Mouse (Mus musculus) midbrain, embryonic 13.5 days (tissue): ENCODE data around the gene Tbc1d20. TPM values are rescaled to one million over a fixed set of nuclear protein-coding genes. Genes with fewer than 3 reads are reported as not detected.

Source experiments
- ATAC-seq: fragments of 200-750 bp; cut with Nextera tagmentation; 2 replicates; pipeline ENCODE4 v1.8.0; 2017; ENCODE audit warnings: mild to moderate bottlenecking, moderate TSS enrichment, moderate library complexity
- H3K27ac ChIP-seq: fragments of 300-500 bp; sonication (generic); 2 replicates; pipeline ENCODE4 v1.5.1; 2015; ENCODE audit warnings: inconsistent platforms, mild to moderate bottlenecking, moderate library complexity
- H3K27me3 ChIP-seq: fragments of 300-500 bp; sonication (generic); 2 replicates; pipeline ENCODE4 v1.6.1; 2015; ENCODE audit warnings: mild to moderate bottlenecking, inconsistent platforms
- H3K36me3 ChIP-seq: fragments of 300-500 bp; sonication (generic); 2 replicates; pipeline ENCODE4 v1.6.1; 2015; ENCODE audit warnings: mild to moderate bottlenecking, inconsistent platforms
- H3K4me1 ChIP-seq: fragments of 300-500 bp; sonication (generic); replicated peaks from 2 replicates; pipeline ENCODE4 v1.6.1; 2015; ENCODE audit warnings: inconsistent platforms
- H3K4me2 ChIP-seq: fragments of 300-500 bp; sonication (generic); replicated peaks from 2 replicates; pipeline ENCODE4 v1.6.1; 2015; ENCODE audit warnings: moderate library complexity, mild to moderate bottlenecking, inconsistent platforms
- H3K4me3 ChIP-seq: fragments of 300-500 bp; sonication (generic); replicated peaks from 2 replicates; pipeline ENCODE4 v1.5.1; 2015; ENCODE audit warnings: mild to moderate bottlenecking, inconsistent platforms
- H3K9ac ChIP-seq: fragments of 300-500 bp; sonication (generic); replicated peaks from 2 replicates; pipeline ENCODE4 v1.6.1; 2015; ENCODE audit warnings: mild to moderate bottlenecking, inconsistent platforms
- H3K9me3 ChIP-seq: fragments of 300-500 bp; sonication (generic); 2 replicates; pipeline ENCODE4 v1.6.1; 2016; ENCODE audit warnings: mild to moderate bottlenecking, inconsistent platforms
- WGBS: fragments of 180-500 bp; shearing (Covaris S2); methylation state at CpG from one replicate; pipeline ENCODE4 v1.1.7; 2015; 5-methylcytosine and 5-hydroxymethylcytosine counted together
- polyA plus RNA-seq: library from polyadenylated mRNA; unstranded; fragments of >200 nt; fragmentation: Nextera tagmentation; extraction: Ambion mirVana; gene quantifications from 2 replicates; pipeline ENCODE4 v1.2.1, GENCODE M21; 2015

Tbc1d20 gene
- polyA plus RNA-seq, 1 experiment from 2014 or later: 36.2 TPM

DNA sequence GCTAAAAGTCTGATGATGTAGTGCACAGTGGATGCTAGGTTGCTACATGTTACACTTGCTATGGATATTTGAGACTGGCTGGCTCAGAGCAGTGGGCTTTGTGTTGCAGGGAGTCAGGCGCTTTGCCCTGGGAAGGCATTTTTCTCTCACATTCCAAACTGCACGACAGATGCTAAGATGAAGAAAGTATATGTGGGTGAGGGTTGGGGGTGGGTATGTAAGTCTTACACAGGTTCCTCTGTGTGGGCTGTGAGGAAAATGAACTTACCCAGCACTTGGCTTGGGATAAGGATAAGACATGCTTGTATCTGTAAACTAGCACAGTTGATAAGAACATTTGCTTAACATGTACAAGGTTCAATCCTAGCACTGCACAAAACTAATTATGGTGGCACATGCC lies 9.2 kb downstream of the Tbc1d20 start:
- Histone ChIP-seq H3K36me3 (peaks cover 58% of the 10 kb centered on the region), H3K9me3 (no peaks in the 10 kb centered on the region), H3K4me2 (no peak overlapping the region), H3K4me3 (no peak overlapping the region), H3K9ac (no peak overlapping the region), H3K4me1 (no peaks in the 10 kb centered on the region), H3K27me3 (no peaks in the 10 kb centered on the region), H3K27ac (no peak overlapping the region)
- ATAC-seq: no peak
- 89% methylated on average over 2 of the region's 2 CpGs for WGBS

DNA sequence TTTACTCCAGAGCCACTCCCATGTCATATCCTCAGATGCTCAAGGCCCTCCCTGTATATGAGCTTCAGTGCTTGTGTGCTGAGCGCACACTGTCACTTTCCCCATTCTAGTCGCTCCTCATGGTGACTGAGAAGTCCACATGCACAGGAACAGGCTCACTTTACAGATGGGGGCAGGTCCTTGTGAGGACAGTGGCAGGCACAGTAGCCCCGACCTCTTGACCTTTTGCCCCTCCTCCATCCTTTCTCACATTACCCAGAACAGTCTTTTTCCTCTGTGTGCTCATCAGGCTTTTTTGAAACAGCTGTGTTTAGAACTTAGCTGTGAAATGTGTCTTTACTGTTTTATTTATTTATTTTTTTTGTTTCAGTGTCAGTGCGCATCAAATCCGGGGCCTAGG lies 10.2 kb downstream of the Tbc1d20 start:
- ATAC-seq: no peak
- H3K9me3 ChIP-seq: no peaks in the 10 kb centered on the region
- H3K36me3 ChIP-seq: peaks cover 67% of the 10 kb centered on the region
- no peaks in the 10 kb centered on the region for H3K27me3 ChIP-seq
- WGBS: 76% methylated on average over 5 of the region's 5 CpGs
- no peak overlapping the region for H3K4me2 ChIP-seq
- no peaks in the 10 kb centered on the region for H3K4me1 ChIP-seq
- H3K9ac ChIP-seq: no peak overlapping the region
- no peak overlapping the region for H3K27ac ChIP-seq
- H3K4me3 ChIP-seq: no peak overlapping the region

- Histone ChIP-seq H3K9me3 (no peaks in the 10 kb centered on the region), H3K4me1 (no peaks in the 10 kb centered on the region), H3K4me2 (no peak overlapping the region), H3K27ac (no peak overlapping the region), H3K9ac (no peak overlapping the region), H3K4me3 (no peak overlapping the region), H3K27me3 (no peaks in the 10 kb centered on the region), H3K36me3 (peaks cover 84% of the 10 kb centered on the region)
- ATAC-seq: no peak
- WGBS: 96% methylated on average over 6 of the region's 6 CpGs
Observed at GRCm38 (mm10) chr2:152305480-152305879, 11.9 kb downstream of the Tbc1d20 start.

GRCm38 (mm10) chr2:152307186-152307585 lies 13.6 kb downstream of the Tbc1d20 start:
- no peak overlapping the region for H3K4me2 ChIP-seq
- no peak overlapping the region for H3K4me3 ChIP-seq
- H3K9ac ChIP-seq: no peak overlapping the region
- no peaks in the 10 kb centered on the region for H3K4me1 ChIP-seq
- H3K9me3 ChIP-seq: no peaks in the 10 kb centered on the region
- peaks cover 96% of the 10 kb centered on the region for H3K36me3 ChIP-seq
- ATAC-seq: no peak
- no peak overlapping the region for H3K27ac ChIP-seq
- no peaks in the 10 kb centered on the region for H3K27me3 ChIP-seq
- 95% methylated on average over 3 of the region's 3 CpGs for WGBS

DNA sequence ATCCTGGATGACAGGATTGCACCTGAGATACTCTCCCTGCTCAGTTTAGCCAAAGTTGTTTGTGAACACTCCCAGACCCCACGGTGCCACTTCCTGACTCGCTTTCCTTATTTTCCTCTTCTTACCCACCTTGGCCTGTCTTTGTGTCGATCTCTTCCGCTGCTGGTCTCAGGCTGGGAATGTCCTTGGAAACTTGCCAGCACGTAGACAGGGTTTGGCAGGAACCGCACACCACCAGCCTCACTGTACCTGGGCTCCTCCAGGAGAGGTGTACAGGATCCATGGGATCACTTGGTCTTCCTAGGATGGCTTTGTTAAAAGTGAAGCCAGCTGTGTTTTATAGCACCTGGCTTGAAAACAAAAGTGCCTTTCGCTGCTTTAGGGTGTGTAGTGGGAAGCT lies 19.4 kb downstream of the Tbc1d20 start:
- WGBS: 86% methylated on average over 7 of the region's 7 CpGs
- no peak overlapping the region for H3K4me3 ChIP-seq
- no peak overlapping the region for H3K9ac ChIP-seq
- peaks cover 97% of the 10 kb centered on the region for H3K36me3 ChIP-seq
- no peak overlapping the region for H3K4me2 ChIP-seq
- H3K9me3 ChIP-seq: no peaks in the 10 kb centered on the region
- ATAC-seq: no peak
- no peak overlapping the region for H3K27ac ChIP-seq
- H3K27me3 ChIP-seq: no peaks in the 10 kb centered on the region
- no peaks in the 10 kb centered on the region for H3K4me1 ChIP-seq

DNA sequence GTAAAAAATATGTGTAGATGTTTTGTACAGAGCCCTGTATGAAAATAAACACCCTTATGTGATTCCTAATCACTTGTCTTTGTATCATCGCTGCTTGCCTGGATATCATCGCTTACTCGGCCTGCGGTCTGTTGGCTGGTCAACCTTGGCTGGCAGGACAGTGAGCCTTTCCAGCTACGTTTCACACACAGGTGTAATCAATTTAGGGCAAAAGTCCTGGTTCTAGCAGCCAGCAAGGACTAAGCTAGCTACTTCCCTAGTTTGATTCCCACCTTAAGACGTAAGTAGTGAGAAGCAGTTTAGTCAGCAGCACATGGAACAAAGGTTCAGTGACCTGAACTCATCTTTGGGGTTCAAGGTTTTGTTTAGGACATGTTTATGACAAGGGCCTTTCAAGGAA lies 20.3 kb downstream of the Tbc1d20 start:
- Histone ChIP-seq H3K9ac (no peak overlapping the region), H3K4me1 (no peaks in the 10 kb centered on the region), H3K9me3 (no peaks in the 10 kb centered on the region), H3K4me3 (no peak overlapping the region), H3K27ac (no peak overlapping the region), H3K27me3 (no peaks in the 10 kb centered on the region), H3K4me2 (no peak overlapping the region), H3K36me3 (peaks cover 97% of the 10 kb centered on the region)
- ATAC-seq: no peak
- 93% methylated on average over 6 of the region's 6 CpGs for WGBS

DNA sequence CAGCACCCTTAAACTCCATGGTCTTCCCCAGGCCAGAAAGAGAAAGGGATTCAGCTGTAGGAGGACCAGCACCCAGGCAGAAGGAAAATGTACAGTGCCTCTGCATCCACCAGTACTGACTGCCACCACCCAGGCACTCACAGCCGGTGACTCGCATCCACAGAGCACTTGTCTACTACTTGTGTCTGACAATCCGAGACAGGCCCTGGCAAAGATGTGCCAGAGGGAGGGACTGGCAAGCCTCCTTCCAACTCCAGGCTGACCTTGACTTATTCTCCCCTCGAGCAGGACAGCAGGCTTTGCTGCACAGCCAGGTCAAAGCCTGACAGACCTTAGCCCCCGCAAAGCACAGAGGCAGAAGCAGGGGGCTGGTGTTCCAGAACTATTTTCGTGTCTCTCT lies 23.4 kb downstream of the Tbc1d20 start:
- ATAC-seq: no peak

GRCm38 (mm10) chr2:152321558-152321957 lies 27.9 kb downstream of the Tbc1d20 start:
- H3K9ac ChIP-seq: no peak overlapping the region
- peaks cover 96% of the 10 kb centered on the region for H3K36me3 ChIP-seq
- H3K4me1 ChIP-seq: no peaks in the 10 kb centered on the region
- no peak overlapping the region for H3K27ac ChIP-seq
- H3K4me2 ChIP-seq: no peak overlapping the region
- no peaks in the 10 kb centered on the region for H3K27me3 ChIP-seq
- ATAC-seq: no peak
- H3K4me3 ChIP-seq: no peak overlapping the region
- 86% methylated on average over 5 of the region's 5 CpGs for WGBS
- H3K9me3 ChIP-seq: no peaks in the 10 kb centered on the region

More for the DNA sequence above, 23.4 kb downstream of the Tbc1d20 start:
- no peaks in the 10 kb centered on the region for H3K4me1 ChIP-seq
- H3K9me3 ChIP-seq: no peaks in the 10 kb centered on the region
- no peak overlapping the region for H3K27ac ChIP-seq
- no peak overlapping the region for H3K4me3 ChIP-seq
- no peak overlapping the region for H3K4me2 ChIP-seq
- WGBS: 87% methylated on average over 6 of the region's 6 CpGs
- H3K9ac ChIP-seq: no peak overlapping the region
- no peaks in the 10 kb centered on the region for H3K27me3 ChIP-seq
- H3K36me3 ChIP-seq: peaks cover 95% of the 10 kb centered on the region

DNA sequence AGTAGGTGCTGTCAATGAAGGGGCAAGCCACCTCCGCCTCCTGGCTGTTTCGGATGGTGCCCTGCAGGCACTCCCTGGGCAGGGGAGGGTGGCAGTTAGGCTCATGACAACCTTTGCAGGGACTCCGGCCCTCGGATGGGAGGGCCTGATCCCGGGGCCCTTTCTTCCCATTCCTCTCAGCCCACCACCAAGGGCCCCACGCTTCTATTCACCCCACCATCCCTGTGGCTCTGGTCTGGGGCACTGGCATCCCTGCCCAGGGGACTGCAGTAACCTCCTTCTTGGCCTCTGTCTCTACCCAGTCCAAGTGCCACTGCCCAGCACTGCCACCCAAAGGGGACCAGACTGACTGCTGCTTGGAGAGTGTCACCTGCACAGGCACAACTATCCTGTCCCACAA lies 28.6 kb downstream of the Tbc1d20 start:
- Histone ChIP-seq H3K4me2 (no peak overlapping the region), H3K9me3 (no peaks in the 10 kb centered on the region), H3K4me1 (no peaks in the 10 kb centered on the region), H3K4me3 (no peak overlapping the region), H3K36me3 (peaks cover 96% of the 10 kb centered on the region), H3K27ac (no peak overlapping the region), H3K9ac (no peak overlapping the region), H3K27me3 (no peaks in the 10 kb centered on the region)
- ATAC-seq: no peak; the same call in 1 of the 2 replicates
- WGBS: 100% methylated on average over 6 of the region's 6 CpGs

GRCm38 (mm10) chr2:152323971-152324370 lies 30.3 kb downstream of the Tbc1d20 start:
- no peaks in the 10 kb centered on the region for H3K4me1 ChIP-seq
- no peak overlapping the region for H3K27ac ChIP-seq
- ATAC-seq: no peak
- H3K27me3 ChIP-seq: no peaks in the 10 kb centered on the region
- H3K36me3 ChIP-seq: peaks cover 97% of the 10 kb centered on the region
- H3K9ac ChIP-seq: no peak overlapping the region
- no peaks in the 10 kb centered on the region for H3K9me3 ChIP-seq
- H3K4me3 ChIP-seq: no peak overlapping the region
- WGBS: 98% methylated on average over 14 of the region's 14 CpGs
- H3K4me2 ChIP-seq: no peak overlapping the region

DNA sequence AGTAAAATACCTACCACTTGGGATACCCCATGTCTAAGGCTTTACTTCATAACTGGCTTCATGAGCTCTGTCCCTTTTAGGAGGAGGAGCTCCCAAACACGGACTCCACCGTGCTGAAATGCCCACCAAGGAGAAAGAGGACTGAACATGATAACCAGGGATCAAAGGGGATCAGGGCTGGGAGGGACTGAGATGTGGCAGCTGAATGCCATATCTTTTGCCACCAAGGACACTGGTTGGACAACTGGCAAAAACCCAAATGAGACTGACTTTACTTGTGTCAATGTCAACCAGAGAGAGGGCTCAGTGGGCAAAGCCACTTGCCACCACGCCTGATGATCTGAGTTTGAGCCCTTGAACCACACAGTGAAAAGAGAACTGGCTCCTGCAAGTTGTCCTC lies 31.2 kb downstream of the Tbc1d20 start:
- Histone ChIP-seq H3K4me2 (no peak overlapping the region), H3K36me3 (peaks cover 94% of the 10 kb centered on the region), H3K27me3 (no peaks in the 10 kb centered on the region), H3K9ac (no peak overlapping the region), H3K4me1 (0 out of 2 replicates have a peak, but pooled peaks cover 2% of the 10 kb centered on the region), H3K4me3 (no peak overlapping the region), H3K9me3 (no peaks in the 10 kb centered on the region), H3K27ac (no peak overlapping the region)
- ATAC-seq: no peak
- WGBS: 95% methylated on average over 3 of the region's 3 CpGs

DNA sequence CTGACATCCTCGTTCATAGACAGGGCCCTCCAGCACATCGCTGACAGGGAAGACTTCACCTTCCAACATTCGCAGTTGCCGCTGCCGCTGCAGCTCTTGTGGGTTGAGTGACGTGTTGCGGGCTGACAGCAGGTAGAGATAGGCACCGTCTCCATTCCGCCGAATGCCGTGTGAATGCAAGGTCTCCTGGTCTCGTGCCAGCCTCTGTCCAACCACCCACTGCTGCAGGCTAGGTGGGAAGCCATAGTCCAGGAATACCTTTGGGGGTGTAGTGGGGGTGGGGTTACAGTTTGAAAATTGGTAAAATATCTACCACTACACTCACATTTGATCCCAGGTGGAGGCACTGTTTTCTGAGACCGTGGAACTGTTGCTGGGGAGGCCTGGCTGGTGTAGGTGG lies 32.5 kb downstream of the Tbc1d20 start:
- no peak for ATAC-seq
- Histone ChIP-seq H3K4me1 (peaks cover 15% of the 10 kb centered on the region), H3K9ac (no peak overlapping the region), H3K27me3 (no peaks in the 10 kb centered on the region), H3K36me3 (peaks cover 82% of the 10 kb centered on the region), H3K4me3 (no peak overlapping the region), H3K9me3 (no peaks in the 10 kb centered on the region), H3K27ac (no peak overlapping the region), H3K4me2 (no peak overlapping the region)
- 94% methylated on average over 13 of the region's 13 CpGs for WGBS

DNA sequence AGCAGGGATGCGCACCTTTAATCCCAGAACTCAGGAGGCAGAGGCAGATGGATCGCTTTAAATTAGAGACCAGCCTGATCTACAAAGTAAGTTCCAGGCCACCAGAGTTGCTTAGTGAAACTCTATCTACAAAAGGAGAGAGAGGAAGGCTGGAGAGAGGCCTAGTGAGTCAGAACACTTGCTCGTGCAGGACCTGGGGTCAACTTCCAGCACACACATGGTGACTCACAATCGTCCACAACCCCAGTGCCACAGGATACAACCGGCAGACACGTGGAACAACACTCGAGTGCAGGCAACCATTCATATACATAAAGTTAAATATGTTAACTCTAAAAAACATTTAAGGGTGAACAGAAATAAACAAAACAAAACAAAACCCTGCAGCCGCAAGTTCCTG lies 33.0 kb downstream of the Tbc1d20 start:
- H3K9me3 ChIP-seq: no peaks in the 10 kb centered on the region
- no peak overlapping the region for H3K9ac ChIP-seq
- H3K36me3 ChIP-seq: peaks cover 77% of the 10 kb centered on the region
- H3K4me1 ChIP-seq: peaks cover 20% of the 10 kb centered on the region
- ATAC-seq: no peak
- no peaks in the 10 kb centered on the region for H3K27me3 ChIP-seq
- no peak overlapping the region for H3K4me2 ChIP-seq
- 89% methylated on average over 8 of the region's 8 CpGs for WGBS
- H3K27ac ChIP-seq: no peak overlapping the region
- H3K4me3 ChIP-seq: no peak overlapping the region
